Mouse (Mus musculus): ENCODE data around the gene Trip11.

Trip11 gene

GRCm38 (mm10) chr12:101823161-101823560, 89.9 kb downstream of the Trip11 start:
- DNase-seq (ENCODE audit: low spot score in 2 of 2), result no peak

- DNase-seq (ENCODE audit: low spot score in 2 of 2), result no peak
These were observed 91.5 kb downstream of the Trip11 start for GRCm38 (mm10) chr12:101821596-101821995.

GRCm38 (mm10) chr12:101819570-101819969, 93.5 kb downstream of the Trip11 start:
- no peak for DNase-seq (ENCODE audit: low spot score in 2 of 2)

GRCm38 (mm10) chr12:101818608-101819370, 94.3 kb downstream of the Trip11 start, which contains the start of gene Fbln5:
Gene Fbln5 (minus strand): TSS chr12:101819055.
- DNase-seq (ENCODE audit: low spot score in 2 of 2), result peak; percentile 2 to 5

GRCm38 (mm10) chr12:101818246-101818607, 94.8 kb downstream of the Trip11 start:
- no peak for DNase-seq (ENCODE audit: low spot score in 2 of 2)

GRCm38 (mm10) chr12:101816810-101817209, 96.3 kb downstream of the Trip11 start:
- no peak for DNase-seq (ENCODE audit: low spot score in 2 of 2)

GRCm38 (mm10) chr12:101815796-101816195, 97.3 kb downstream of the Trip11 start:
- DNase-seq (ENCODE audit: low spot score in 2 of 2), result no peak

GRCm38 (mm10) chr12:101814423-101814822, 98.6 kb downstream of the Trip11 start:
- no peak for DNase-seq (ENCODE audit: low spot score in 2 of 2)

- DNase-seq (ENCODE audit: low spot score in 2 of 2), result no peak
These were observed 101.9 kb downstream of the Trip11 start for GRCm38 (mm10) chr12:101811181-101811580.

- DNase-seq (ENCODE audit: low spot score in 2 of 2), result no peak
These were observed 102.6 kb downstream of the Trip11 start for GRCm38 (mm10) chr12:101810515-101810914.

- no peak for DNase-seq (ENCODE audit: low spot score in 2 of 2)
These were observed 105.7 kb downstream of the Trip11 start for GRCm38 (mm10) chr12:101807400-101807799.

- DNase-seq (ENCODE audit: low spot score in 2 of 2), result no peak
These were observed 110.6 kb downstream of the Trip11 start for GRCm38 (mm10) chr12:101802445-101802844.

- no peak for DNase-seq (ENCODE audit: low spot score in 2 of 2)
These were observed 111.3 kb downstream of the Trip11 start for GRCm38 (mm10) chr12:101801744-101802143.

- no peak for DNase-seq (ENCODE audit: low spot score in 2 of 2)
These were observed 112.0 kb downstream of the Trip11 start for GRCm38 (mm10) chr12:101801051-101801450.

GRCm38 (mm10) chr12:101798189-101798922, 114.7 kb downstream of the Trip11 start:
- no peak for DNase-seq (ENCODE audit: low spot score in 2 of 2)

- peak in 1 of 2 experiments; percentile 11 for DNase-seq (ENCODE audit: low spot score in 2 of 2)
These were observed 118.6 kb downstream of the Trip11 start for GRCm38 (mm10) chr12:101794458-101794857.

- peak in 1 of 2 experiments; percentile 2 for DNase-seq (ENCODE audit: low spot score in 2 of 2)
These were observed 119.8 kb downstream of the Trip11 start for GRCm38 (mm10) chr12:101793221-101793621.

GRCm38 (mm10) chr12:101792684-101793083, 120.4 kb downstream of the Trip11 start:
- DNase-seq (ENCODE audit: low spot score in 2 of 2), result no peak

GRCm38 (mm10) chr12:101789767-101790166, 123.3 kb downstream of the Trip11 start:
- DNase-seq (ENCODE audit: low spot score in 2 of 2), result no peak

- DNase-seq (ENCODE audit: low spot score in 2 of 2), result no peak
These were observed 123.8 kb downstream of the Trip11 start for GRCm38 (mm10) chr12:101789250-101789649.
